Mouse (Mus musculus): Measurements from ENCODE around the gene Pcgf2. TPM values are rescaled to one million over a fixed set of nuclear protein-coding genes. Genes with fewer than 3 reads are reported as not detected.
"Not testable (repeated sequence)": the region's sequence is repeated elsewhere in the genome, so short reads cannot be mapped to it uniquely, and the experiment has no call there.

Pcgf2 gene
- polyA plus RNA-seq, 1 experiment from 2014 or later: 11.4 TPM

GRCm38 (mm10) chr11:97736645-97737044 is 36.3 kb upstream of the Pcgf2 start:
- DNase-seq (ENCODE audit: low spot score): no peak
- Histone ChIP-seq H3K9ac (ENCODE audit: low read depth, low read length) (no peak overlapping the region), H3K4me1 (replicated peaks; ENCODE audit: insufficient read depth, low read length) (peaks cover 13% of the 10 kb centered on the region; the same call in 1 of the 2 replicates), H3K9me3 (replicated peaks; ENCODE audit: low read length) (no peaks in the 10 kb centered on the region), H3K36me3 (ENCODE audit: insufficient read depth, low read length) (peaks cover 3% of the 10 kb centered on the region), H3K27me3 (ENCODE audit: insufficient read depth, low read length) (no peaks in the 10 kb centered on the region), H3K4me3 (replicated peaks; ENCODE audit: low read depth, low read length) (no peak overlapping the region), H3K27ac (no peak overlapping the region), H3K4me2 (ENCODE audit: low read length) (no peak overlapping the region)
- WGBS: 86% methylated on average over 5 of the region's 5 CpGs
- ATAC-seq (replicated peaks; ENCODE audit: low FRiP score, low read depth): no peak
- TF ChIP-seq CTCF (IDR thresholded peaks at IDR 0.05; ENCODE audit: low read depth): no peak

GRCm38 (mm10) chr11:97734810-97735209 is 34.5 kb upstream of the Pcgf2 start:
- not testable (repeated sequence) for H3K9ac ChIP-seq (ENCODE audit: low read depth, low read length); H3K4me2 ChIP-seq (ENCODE audit: low read length); H3K27me3 ChIP-seq (ENCODE audit: insufficient read depth, low read length); H3K27ac ChIP-seq; H3K9me3 ChIP-seq (replicated peaks; ENCODE audit: low read length); H3K4me1 ChIP-seq (replicated peaks; ENCODE audit: insufficient read depth, low read length); H3K4me3 ChIP-seq (replicated peaks; ENCODE audit: low read depth, low read length); DNase-seq (ENCODE audit: low spot score); ATAC-seq (replicated peaks; ENCODE audit: low FRiP score, low read depth)
- WGBS: 83% methylated on average over 5 of the region's 5 CpGs
- H3K36me3 ChIP-seq (ENCODE audit: insufficient read depth, low read length): peaks cover 17% of the 10 kb centered on the region

- H3K27ac ChIP-seq: no peak overlapping the region; the same call in 1 of the 2 replicates
- ATAC-seq (replicated peaks; ENCODE audit: low FRiP score, low read depth) (no peak), DNase-seq (ENCODE audit: low spot score) (no peak)
- H3K9ac ChIP-seq (ENCODE audit: low read depth, low read length): no peak overlapping the region
- TF ChIP-seq CTCF (IDR thresholded peaks at IDR 0.05; ENCODE audit: low read depth): no peak
- no peaks in the 10 kb centered on the region for H3K4me1 ChIP-seq (replicated peaks; ENCODE audit: insufficient read depth, low read length)
- WGBS: 20% methylated on average over 10 of the region's 10 CpGs
- H3K36me3 ChIP-seq (ENCODE audit: insufficient read depth, low read length): peaks cover 25% of the 10 kb centered on the region
- H3K9me3 ChIP-seq (replicated peaks; ENCODE audit: low read length): no peaks in the 10 kb centered on the region
- H3K4me2 ChIP-seq (ENCODE audit: low read length): no peak overlapping the region
- H3K27me3 ChIP-seq (ENCODE audit: insufficient read depth, low read length): no peaks in the 10 kb centered on the region
- H3K4me3 ChIP-seq (replicated peaks; ENCODE audit: low read depth, low read length): no peak overlapping the region
Observed at GRCm38 (mm10) chr11:97733689-97734088, 33.4 kb upstream of the Pcgf2 start.

GRCm38 (mm10) chr11:97728730-97729129 is 28.4 kb upstream of the Pcgf2 start:
- no peak overlapping the region for H3K9ac ChIP-seq (ENCODE audit: low read depth, low read length)
- no peak for TF ChIP-seq CTCF (IDR thresholded peaks at IDR 0.05; ENCODE audit: low read depth)

GRCm38 (mm10) chr11:97728311-97728710 is 28.0 kb upstream of the Pcgf2 start:
- no peak overlapping the region for H3K9ac ChIP-seq (ENCODE audit: low read depth, low read length)
- H3K4me3 ChIP-seq (replicated peaks; ENCODE audit: low read depth, low read length): no peak overlapping the region
- H3K27ac ChIP-seq: no peak overlapping the region
- no peak overlapping the region for H3K4me2 ChIP-seq (ENCODE audit: low read length)
- no peak for ATAC-seq (replicated peaks; ENCODE audit: low FRiP score, low read depth)
- no peak for TF ChIP-seq CTCF (IDR thresholded peaks at IDR 0.05; ENCODE audit: low read depth)
- WGBS: 67% methylated on average over 7 of the region's 7 CpGs
- no peaks in the 10 kb centered on the region for H3K27me3 ChIP-seq (ENCODE audit: insufficient read depth, low read length)
- no peaks in the 10 kb centered on the region for H3K4me1 ChIP-seq (replicated peaks; ENCODE audit: insufficient read depth, low read length)
- peaks cover 42% of the 10 kb centered on the region for H3K36me3 ChIP-seq (ENCODE audit: insufficient read depth, low read length)
- no peak for DNase-seq (ENCODE audit: low spot score)
- no peaks in the 10 kb centered on the region for H3K9me3 ChIP-seq (replicated peaks; ENCODE audit: low read length)

More at GRCm38 (mm10) chr11:97728730-97729129, 28.4 kb upstream of the Pcgf2 start:
- Histone ChIP-seq H3K4me3 (replicated peaks; ENCODE audit: low read depth, low read length) (no peak overlapping the region), H3K9me3 (replicated peaks; ENCODE audit: low read length) (no peaks in the 10 kb centered on the region), H3K36me3 (ENCODE audit: insufficient read depth, low read length) (peaks cover 42% of the 10 kb centered on the region), H3K4me1 (replicated peaks; ENCODE audit: insufficient read depth, low read length) (no peaks in the 10 kb centered on the region), H3K27ac (no peak overlapping the region), H3K27me3 (ENCODE audit: insufficient read depth, low read length) (no peaks in the 10 kb centered on the region), H3K4me2 (ENCODE audit: low read length) (no peak overlapping the region)
- no peak for DNase-seq (ENCODE audit: low spot score)
- ATAC-seq (replicated peaks; ENCODE audit: low FRiP score, low read depth): no peak
- 81% methylated on average over 7 of the region's 7 CpGs for WGBS

- Histone ChIP-seq H3K4me2 (ENCODE audit: low read length) (no peak overlapping the region), H3K27me3 (ENCODE audit: insufficient read depth, low read length) (no peaks in the 10 kb centered on the region), H3K4me3 (replicated peaks; ENCODE audit: low read depth, low read length) (no peak overlapping the region), H3K4me1 (replicated peaks; ENCODE audit: insufficient read depth, low read length) (no peaks in the 10 kb centered on the region), H3K9ac (ENCODE audit: low read depth, low read length) (no peak overlapping the region), H3K27ac (no peak overlapping the region), H3K36me3 (ENCODE audit: insufficient read depth, low read length) (peaks cover 44% of the 10 kb centered on the region), H3K9me3 (replicated peaks; ENCODE audit: low read length) (no peaks in the 10 kb centered on the region)
- ATAC-seq (replicated peaks; ENCODE audit: low FRiP score, low read depth): no peak
- WGBS: 71% methylated on average over 7 of the region's 7 CpGs
- DNase-seq (ENCODE audit: low spot score): peak; percentile 36
- no peak for TF ChIP-seq CTCF (IDR thresholded peaks at IDR 0.05; ENCODE audit: low read depth)
Observed at GRCm38 (mm10) chr11:97723709-97724108, 23.4 kb upstream of the Pcgf2 start.

- Histone ChIP-seq H3K9me3 (replicated peaks; ENCODE audit: low read length) (no peaks in the 10 kb centered on the region), H3K9ac (ENCODE audit: low read depth, low read length) (no peak overlapping the region), H3K27ac (no peak overlapping the region), H3K4me2 (ENCODE audit: low read length) (no peak overlapping the region), H3K36me3 (ENCODE audit: insufficient read depth, low read length) (peaks cover 48% of the 10 kb centered on the region), H3K27me3 (ENCODE audit: insufficient read depth, low read length) (no peaks in the 10 kb centered on the region), H3K4me1 (replicated peaks; ENCODE audit: insufficient read depth, low read length) (no peaks in the 10 kb centered on the region), H3K4me3 (replicated peaks; ENCODE audit: low read depth, low read length) (no peak overlapping the region)
- TF ChIP-seq CTCF (IDR thresholded peaks at IDR 0.05; ENCODE audit: low read depth): no peak
- WGBS: 91% methylated on average over 4 of the region's 4 CpGs
- DNase-seq (ENCODE audit: low spot score) (no peak), ATAC-seq (replicated peaks; ENCODE audit: low FRiP score, low read depth) (no peak)
Observed at GRCm38 (mm10) chr11:97721338-97721737, 21.0 kb upstream of the Pcgf2 start.

All from kidney, postnatal 0 days (tissue).